Comparison of ENCODE assay signal across 14 mouse cellular contexts in the genomic region with DNA sequence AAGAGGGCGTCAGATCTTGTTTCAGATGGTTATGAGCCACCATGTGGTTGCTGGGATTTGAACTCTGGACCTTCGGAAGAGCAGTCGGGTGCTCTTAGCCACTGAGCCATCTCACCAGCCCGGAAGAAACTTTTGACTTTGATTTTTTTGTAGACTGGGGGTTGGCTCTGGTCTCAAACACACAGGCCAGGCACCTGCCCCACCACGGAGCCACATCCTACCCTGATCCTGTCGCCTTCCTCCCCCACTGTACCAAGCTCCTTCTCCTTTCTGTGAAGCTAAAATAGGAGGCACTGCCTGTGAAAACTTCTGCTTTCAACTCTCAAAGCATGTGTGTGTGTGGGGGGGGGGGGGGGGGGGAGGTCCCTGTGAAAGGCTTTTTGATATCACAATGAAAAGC. TPM values are rescaled to one million over a fixed set of nuclear protein-coding genes. Genes with fewer than 3 reads are reported as not detected.
DNase-seq lines count a peak whose midpoint lies in the region; ATAC-seq and TF ChIP-seq lines count a peak whose summit lies in the region.
"Had no signal": no experiment of that assay in that cellular context is flagged by ENCODE, and none has a peak within 500 bp of the region (broad histone marks: within the 10 kb centered on the region; RNA-seq: fewer than 3 reads in every experiment).

No protein-coding gene starts in this region.

- no peak for TF ChIP-seq CTCF in midbrain, postnatal 0 days (IDR thresholded peaks at IDR 0.05)

- H3K27ac ChIP-seq in kidney, embryonic 15.5 days: 0 out of 2 replicates have a peak overlapping the region, but pooled peaks have one; percentile 48
- H3K27ac ChIP-seq in midbrain, postnatal 0 days (ENCODE audit: low read depth, low read length): no peak overlapping the region
- H3K27ac ChIP-seq: hindbrain, embryonic 14.5 days; limb, embryonic 10.5 days had no signal

- peaks cover 41% of the 10 kb centered on the region for H3K4me1 ChIP-seq in kidney, embryonic 15.5 days
- H3K4me1 ChIP-seq in midbrain, postnatal 0 days (ENCODE audit: insufficient read depth, low read length): no peaks in the 10 kb centered on the region

- no peaks in the 10 kb centered on the region for H3K9me3 ChIP-seq in kidney, embryonic 15.5 days (replicated peaks)
- no peaks in the 10 kb centered on the region for H3K9me3 ChIP-seq in midbrain, postnatal 0 days (ENCODE audit: low read length)
- H3K9me3 ChIP-seq: limb, embryonic 10.5 days had no signal

- WGBS in kidney, embryonic 15.5 days: 88% methylated on average over 6 of the region's 6 CpGs
- WGBS in midbrain, postnatal 0 days: 90% methylated on average over 6 of the region's 6 CpGs

- no peak for ATAC-seq in kidney, embryonic 15.5 days (replicated peaks; ENCODE audit: low FRiP score)
- ATAC-seq in common myeloid progenitor, adult 5-6 weeks (replicated peaks; ENCODE audit: low read depth, poor library complexity, severe bottlenecking): peak; percentile 79
- no peak for ATAC-seq in midbrain, postnatal 0 days (ENCODE audit: low FRiP score)

- no peak for DNase-seq in kidney, postnatal 10 days
- peak; percentile 40 for DNase-seq in CD4-positive, CD25-positive, alpha-beta regulatory T cell, adult 2 months (ENCODE audit: low read depth, low spot score)
- peak; percentile 81 to 82 for DNase-seq in spleen, postnatal 36 days (ENCODE audit: low spot score in 2 of 2)
- no peak for DNase-seq in midbrain, postnatal 0 days (ENCODE audit: low spot score)
- no peak for DNase-seq in left cerebral cortex, adult 11 months (ENCODE audit: low spot score)
- no peak for DNase-seq in urinary bladder, postnatal 4 days (ENCODE audit: low spot score in 2 of 2)
- DNase-seq: cerebellum, adult 8-10 months; kidney, adult 2 months had no signal

- no peak overlapping the region for H3K4me3 ChIP-seq in kidney, embryonic 15.5 days (replicated peaks)
- no peak overlapping the region for H3K4me3 ChIP-seq in midbrain, postnatal 0 days (ENCODE audit: low read depth, low read length)
- H3K4me3 ChIP-seq: erythroblast, embryonic 14.5 days; limb, embryonic 10.5 days had no signal

- H3K27me3 ChIP-seq in kidney, embryonic 15.5 days: no peaks in the 10 kb centered on the region
- H3K27me3 ChIP-seq in midbrain, postnatal 0 days (ENCODE audit: insufficient read depth, low read length): no peaks in the 10 kb centered on the region

- H3K4me2 ChIP-seq in kidney, embryonic 15.5 days: no peak overlapping the region
- H3K4me2 ChIP-seq in midbrain, postnatal 0 days (ENCODE audit: low read depth, low read length, poor library complexity, severe bottlenecking): no peak overlapping the region
- H3K4me2 ChIP-seq: heart, embryonic 11.5 days; hindbrain, embryonic 14.5 days had no signal

- H3K36me3 ChIP-seq in kidney, embryonic 15.5 days: no peaks in the 10 kb centered on the region
- H3K36me3 ChIP-seq in midbrain, postnatal 0 days (ENCODE audit: insufficient read depth, low read length): no peaks in the 10 kb centered on the region
- H3K36me3 ChIP-seq: limb, embryonic 10.5 days had no signal

- no peak overlapping the region for H3K9ac ChIP-seq in kidney, embryonic 15.5 days
- no peak overlapping the region for H3K9ac ChIP-seq in midbrain, postnatal 0 days (replicated peaks; ENCODE audit: low read length, poor library complexity, severe bottlenecking)
- H3K9ac ChIP-seq: hindbrain, embryonic 14.5 days had no signal

RNA-seq across cellular contexts. Expression of gene Lrch1, which starts 39.4 kb away (rescaled TPM):
- 20.1 and 20.8 TPM in 2 replicates for polyA plus RNA-seq in kidney, embryonic 15.5 days (2015; fragmentation: Nextera tagmentation; extraction: Ambion mirVana)
- total RNA-seq in common myeloid progenitor, adult 5-6 weeks (2017): 15.9 and 16.8 TPM in 2 replicates
- total RNA-seq in midbrain, postnatal 0 days (2014; rRNA removed): 21.7 and 22.3 TPM in 2 replicates
- 15.7 and 22.4 TPM in 2 replicates for polyA plus RNA-seq in midbrain, postnatal 0 days (2015; fragmentation: Nextera tagmentation; extraction: Ambion mirVana)

Comparison
In these comparisons a context has a peak if more than half of its experiments do, and no peak if none do; other contexts are left out.
1. DNase-seq: peak in CD4-positive, CD25-positive, alpha-beta regulatory T cell, adult 2 months (single experiment) and spleen, postnatal 36 days (2 of 2); none in kidney, postnatal 10 days (single experiment), midbrain, postnatal 0 days (single experiment), left cerebral cortex, adult 11 months (single experiment) and urinary bladder, postnatal 4 days (0 of 2).